Mouse (Mus musculus) effector memory CD4-positive, alpha-beta T cell, adult 7 months (primary cell): ENCODE measurements around the gene Srrd. TPM values are rescaled to one million over a fixed set of nuclear protein-coding genes. Genes with fewer than 3 reads are reported as not detected.

ENCODE experiments used
- polyA plus RNA-seq: library from polyadenylated mRNA; unstranded; fragments of 100-300 nt; shearing (Covaris generic); gene quantifications from one replicate; pipeline ENCODE4 v1.2.1, GENCODE M21; 2017

Srrd gene
- polyA plus RNA-seq = 60.8 TPM

DNA sequence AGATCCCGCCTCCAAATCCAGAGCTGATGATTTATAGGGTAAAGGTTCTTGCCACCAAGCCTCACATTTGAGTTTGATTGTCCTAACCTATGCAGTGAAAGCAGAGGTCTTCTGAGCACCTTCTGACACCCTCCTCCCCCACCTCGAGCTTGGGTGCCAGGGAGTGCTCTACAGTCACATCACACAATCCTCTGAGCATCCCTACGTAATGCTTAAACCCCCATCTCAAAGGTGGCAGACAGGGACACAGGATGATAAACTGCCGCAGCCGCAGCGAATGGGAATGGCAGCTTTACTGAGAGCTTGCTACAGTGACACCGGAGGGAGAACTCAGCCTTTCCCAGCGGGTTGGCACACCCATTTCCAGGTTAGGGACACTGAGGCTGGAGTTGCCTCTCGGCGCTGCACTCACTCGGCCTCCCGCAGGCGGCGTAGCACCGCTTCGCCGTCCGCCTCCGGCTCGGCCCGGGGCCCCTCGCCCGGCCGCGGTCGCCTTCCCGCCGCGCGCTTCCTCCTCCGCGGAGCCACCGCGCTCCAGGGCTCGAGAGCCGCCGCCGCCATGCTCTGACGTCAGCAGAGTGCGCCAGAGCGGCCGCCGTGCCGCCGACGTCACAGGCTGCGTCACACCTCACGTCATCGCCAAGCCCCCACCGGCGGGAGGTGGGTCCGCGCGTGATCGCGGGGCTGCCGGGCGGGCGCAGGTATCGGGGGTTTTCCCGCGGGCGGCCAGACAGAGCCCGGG is at the start of gene Srrd, which contains the start of gene Hps4:
Gene Srrd, minus strand, starts transcription at position 578 of the 742 bp plus-strand sequence.
Gene Hps4, plus strand, starts transcription at position 621 of the 742 bp plus-strand sequence.

DNA sequence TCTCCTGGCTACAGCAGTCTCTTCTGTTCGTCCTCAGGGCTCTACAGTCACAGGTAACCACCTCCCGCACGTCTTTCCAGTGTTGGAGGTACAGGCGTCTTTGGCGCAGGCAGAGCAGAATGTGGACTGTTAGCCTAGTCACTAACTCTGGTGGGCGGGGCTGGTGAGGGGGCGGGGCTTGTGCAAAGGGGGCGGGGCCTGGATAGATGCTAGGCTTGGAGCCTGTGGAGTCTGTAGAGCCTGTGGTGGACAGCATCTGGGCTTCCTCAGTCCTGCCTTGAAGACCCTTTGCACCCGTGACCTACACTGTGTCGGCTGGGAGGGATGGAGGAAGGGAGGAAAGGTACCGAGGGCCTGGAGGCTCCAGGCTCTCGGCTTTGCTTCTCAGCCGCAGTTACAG is 13.1 kb upstream of the Srrd start, which contains the start of gene Gm6583:
Gene Gm6583, minus strand, starts transcription at position 124 of the 400 bp plus-strand sequence.

DNA sequence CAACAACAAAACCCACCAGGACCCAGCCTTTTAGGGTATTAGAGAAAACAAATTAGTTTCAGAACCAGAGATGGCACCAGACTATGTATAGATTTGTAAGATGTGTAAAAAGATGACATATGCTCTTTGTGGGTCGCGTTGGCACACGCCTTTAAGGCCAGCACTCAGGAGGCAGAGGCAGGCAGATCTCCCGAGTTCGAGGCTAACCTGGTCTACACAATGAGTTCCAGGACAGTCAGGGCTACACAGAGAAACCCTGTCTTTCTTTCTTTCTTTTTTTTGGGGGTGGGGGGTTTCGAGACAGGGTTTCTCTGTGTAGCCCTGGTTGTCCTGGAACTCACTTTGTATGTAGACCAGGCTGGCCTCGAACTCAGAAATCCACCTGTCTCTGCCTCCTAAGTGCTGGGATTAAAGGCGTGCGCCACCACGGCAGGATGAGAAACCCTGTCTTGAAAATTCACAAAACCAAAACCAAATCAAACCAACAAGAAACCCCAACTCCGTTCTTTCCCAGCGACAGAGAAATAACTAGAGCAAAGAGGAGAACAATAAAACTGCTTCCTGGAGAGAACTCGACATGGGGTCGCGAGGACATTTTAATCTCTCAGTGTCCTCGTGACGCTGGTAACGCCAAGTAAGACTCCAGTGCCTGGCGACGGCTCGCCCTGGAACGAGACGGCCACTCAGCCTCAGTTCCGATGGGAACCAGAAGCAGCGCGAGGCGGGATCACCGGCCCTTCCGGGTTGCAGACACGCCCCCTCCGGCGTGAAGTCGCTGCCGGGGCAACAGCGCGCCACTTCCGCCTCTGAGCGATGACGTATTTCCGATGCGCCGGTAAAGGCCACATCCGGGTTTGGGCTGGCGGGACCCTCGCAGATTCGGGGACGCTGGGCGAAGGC is 17.0 kb downstream of the Srrd start, which contains the start of gene Tfip11:
Gene Tfip11, plus strand, starts transcription at position 813 of the 900 bp plus-strand sequence.

Other genes starting within 250 kb of the Srrd start
- 1.9 TPM for gene Cryba4, start 90.5 kb downstream of the Srrd start, polyA plus RNA-seq
- gene Crybb1, start 87.2 kb downstream of the Srrd start, polyA plus RNA-seq = 3.6 TPM
- 261 TPM for gene Tpst2, start 66.3 kb downstream of the Srrd start, polyA plus RNA-seq
- gene Tfip11, start 16.7 kb downstream of the Srrd start, polyA plus RNA-seq = 66.1 TPM
- gene Hps4, start within 50 bp of the Srrd start, polyA plus RNA-seq = 16.8 TPM
- gene Gm6583, start 13.0 kb upstream of the Srrd start, polyA plus RNA-seq = 0.22 TPM
- 0.38 TPM for gene Asphd2, start 51.8 kb upstream of the Srrd start, polyA plus RNA-seq
- gene Gm6588, start 106.4 kb upstream of the Srrd start, polyA plus RNA-seq = 0.33 TPM
- gene Sez6l, start 234.1 kb upstream of the Srrd start, polyA plus RNA-seq = not detected